Mouse (Mus musculus): Measurements from ENCODE around the gene Setd3. TPM values are rescaled to one million over a fixed set of nuclear protein-coding genes. Genes with fewer than 3 reads are reported as not detected.

Gene Setd3
- polyA plus RNA-seq, 1 experiment from 2014 or later = 70.6 TPM

DNA sequence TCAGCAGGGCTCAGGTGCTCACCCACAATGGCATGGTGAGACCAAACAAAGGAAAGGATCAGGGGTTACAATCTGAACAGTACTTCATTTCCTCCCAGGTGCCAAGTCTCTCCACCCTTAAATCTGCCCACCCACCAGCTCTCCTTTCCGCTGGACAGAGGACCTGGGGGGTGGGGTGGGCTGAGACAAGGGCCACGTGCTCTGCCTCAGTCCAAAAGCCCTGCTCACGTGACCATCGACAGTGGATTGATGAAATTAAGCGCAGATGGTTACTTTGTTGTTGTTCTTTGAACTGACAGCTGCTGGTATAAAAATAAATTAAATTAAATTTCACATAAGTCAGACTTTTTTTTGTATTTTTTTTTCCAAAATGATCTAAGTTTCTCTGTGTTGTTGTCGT, 109.6 kb downstream of the Setd3 start:
- WGBS = 76% methylated on average over 6 of the region's 6 CpGs

DNA sequence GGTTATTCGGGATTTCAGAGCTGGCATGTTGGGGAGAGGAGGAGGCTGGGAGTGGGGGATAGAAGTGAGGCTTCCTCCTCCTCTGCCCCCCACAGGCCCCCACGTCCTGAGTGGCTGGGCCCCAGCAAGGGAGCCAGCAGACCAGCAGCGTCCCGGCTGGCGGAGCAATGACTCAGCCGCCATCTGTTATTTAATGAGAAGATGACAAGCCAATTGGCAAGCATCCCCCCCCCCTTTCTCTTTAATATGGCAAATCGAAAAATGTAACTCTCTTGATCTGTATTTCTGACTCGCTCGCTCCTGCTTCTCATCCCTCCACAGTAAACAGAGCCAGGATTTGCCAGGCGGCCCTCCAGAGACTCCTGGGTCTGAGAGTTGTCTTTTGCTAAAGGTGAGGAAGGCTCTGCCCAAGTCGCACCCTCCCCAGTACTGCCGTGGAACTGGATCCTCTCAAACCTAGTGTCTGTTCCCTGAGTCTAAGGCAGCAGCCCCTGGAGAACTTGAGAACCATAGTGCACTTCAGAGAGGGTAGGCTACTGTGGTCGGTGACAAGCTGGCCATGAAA, 111.2 kb downstream of the Setd3 start:
- H3K9me3 ChIP-seq (replicated peaks) = no peaks in the 10 kb centered on the region

More for the DNA sequence above, 109.6 kb downstream of the Setd3 start:
- H3K9ac ChIP-seq = no peak overlapping the region
- no peaks in the 10 kb centered on the region for H3K36me3 ChIP-seq
- no peak overlapping the region for H3K27ac ChIP-seq
- no peak overlapping the region for H3K4me3 ChIP-seq
- H3K27me3 ChIP-seq = no peaks in the 10 kb centered on the region
- H3K4me2 ChIP-seq = no peak overlapping the region
- H3K9me3 ChIP-seq (replicated peaks) = no peaks in the 10 kb centered on the region
- no peak for ATAC-seq (replicated peaks; ENCODE audit: insufficient number of reproducible peaks, insufficient read depth, low FRiP score, low read depth)
- H3K4me1 ChIP-seq (replicated peaks) = peaks cover 6% of the 10 kb centered on the region

DNA sequence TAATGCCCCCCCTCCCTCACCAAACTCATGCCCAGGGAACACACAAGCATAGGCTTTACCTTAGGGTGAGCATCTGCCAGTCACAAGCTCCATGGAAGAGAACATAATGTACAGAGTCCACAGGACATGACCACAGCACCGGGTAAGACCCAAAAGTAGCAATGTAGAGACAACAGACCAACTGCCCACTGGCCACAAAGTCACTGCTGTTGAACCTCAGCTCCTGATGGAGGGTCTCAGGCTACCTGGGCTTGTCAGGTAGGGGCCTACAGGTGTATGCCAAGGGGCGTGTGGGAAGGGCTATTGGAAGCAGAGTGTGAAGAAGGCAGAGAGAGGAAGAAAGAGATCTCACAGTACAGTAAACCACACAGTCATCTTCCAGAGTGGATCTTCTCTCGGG, 111.9 kb downstream of the Setd3 start:
- H3K4me3 ChIP-seq = no peak overlapping the region
- WGBS = 89% methylated on average over 3 of the region's 3 CpGs
- H3K9ac ChIP-seq = no peak overlapping the region
- no peak for ATAC-seq (replicated peaks; ENCODE audit: insufficient number of reproducible peaks, insufficient read depth, low FRiP score, low read depth)
- peaks cover 6% of the 10 kb centered on the region for H3K4me1 ChIP-seq (replicated peaks)
- no peak overlapping the region for H3K27ac ChIP-seq
- H3K4me2 ChIP-seq = no peak overlapping the region
- H3K9me3 ChIP-seq (replicated peaks) = no peaks in the 10 kb centered on the region
- H3K27me3 ChIP-seq = no peaks in the 10 kb centered on the region
- no peaks in the 10 kb centered on the region for H3K36me3 ChIP-seq

More for the DNA sequence above, 111.2 kb downstream of the Setd3 start:
- no peaks in the 10 kb centered on the region for H3K27me3 ChIP-seq
- no peak overlapping the region for H3K4me2 ChIP-seq
- H3K4me1 ChIP-seq (replicated peaks) = peaks cover 6% of the 10 kb centered on the region
- no peak overlapping the region for H3K4me3 ChIP-seq
- no peaks in the 10 kb centered on the region for H3K36me3 ChIP-seq
- ATAC-seq (replicated peaks; ENCODE audit: insufficient number of reproducible peaks, insufficient read depth, low FRiP score, low read depth) = no peak
- WGBS = 69% methylated on average over 13 of the region's 13 CpGs
- H3K9ac ChIP-seq = no peak overlapping the region
- no peak overlapping the region for H3K27ac ChIP-seq

DNA sequence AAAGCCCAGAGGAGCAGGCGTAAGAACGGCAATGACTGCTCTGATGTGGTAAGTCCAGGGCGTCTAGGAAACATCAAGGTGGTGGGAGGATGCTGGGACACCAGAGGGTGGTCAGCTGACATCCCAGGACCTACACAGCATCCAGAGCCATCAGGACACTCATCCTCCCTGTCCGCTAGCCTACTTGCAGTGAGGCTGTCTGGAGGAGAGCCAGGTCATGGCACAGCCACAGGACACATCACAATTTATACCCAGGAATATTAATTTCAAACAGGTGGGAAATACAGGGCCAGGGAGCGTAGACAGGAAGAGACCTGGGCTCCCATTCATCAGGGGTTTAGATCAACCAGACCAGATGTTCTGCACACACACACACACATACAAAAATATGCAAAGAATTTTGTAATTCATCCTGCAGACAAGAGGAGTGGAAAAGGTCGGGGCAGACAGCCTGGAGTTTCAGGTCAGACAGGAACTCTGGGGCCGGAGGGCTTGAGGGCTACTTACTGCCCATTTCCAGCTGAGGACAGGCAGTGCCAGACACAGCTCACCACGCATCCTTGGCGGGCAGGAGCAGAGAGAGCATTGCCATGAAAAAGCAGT, 114.6 kb downstream of the Setd3 start:
- no peaks in the 10 kb centered on the region for H3K36me3 ChIP-seq

DNA sequence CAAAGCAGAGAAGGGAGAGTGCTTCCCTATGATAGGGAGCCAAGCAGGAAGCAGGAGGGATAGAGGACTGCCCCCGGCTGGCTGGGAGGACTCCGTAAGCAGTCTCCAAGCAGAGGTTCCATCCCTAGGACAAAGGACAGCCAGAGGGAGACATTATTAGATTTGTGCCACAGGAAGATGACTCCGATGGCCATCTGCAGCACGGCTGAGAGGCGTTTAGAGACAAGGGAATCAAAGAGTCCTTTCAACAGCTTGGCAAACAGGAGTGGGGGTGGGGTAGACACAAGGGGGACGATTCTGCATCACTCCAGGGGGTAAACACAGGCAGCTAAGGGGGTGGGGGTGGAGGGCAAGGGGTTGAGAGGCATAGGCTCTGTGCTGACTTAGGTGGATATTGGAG, 115.1 kb downstream of the Setd3 start:
- no peak overlapping the region for H3K4me3 ChIP-seq

More for the DNA sequence above, 114.6 kb downstream of the Setd3 start:
- Histone ChIP-seq H3K27me3 (no peaks in the 10 kb centered on the region), H3K4me1 (replicated peaks) (no peaks in the 10 kb centered on the region), H3K27ac (no peak overlapping the region), H3K9me3 (replicated peaks) (no peaks in the 10 kb centered on the region), H3K9ac (no peak overlapping the region), H3K4me3 (no peak overlapping the region), H3K4me2 (no peak overlapping the region)
- ATAC-seq (replicated peaks; ENCODE audit: insufficient number of reproducible peaks, insufficient read depth, low FRiP score, low read depth) = no peak
- WGBS = 58% methylated on average over 9 of the region's 9 CpGs

DNA sequence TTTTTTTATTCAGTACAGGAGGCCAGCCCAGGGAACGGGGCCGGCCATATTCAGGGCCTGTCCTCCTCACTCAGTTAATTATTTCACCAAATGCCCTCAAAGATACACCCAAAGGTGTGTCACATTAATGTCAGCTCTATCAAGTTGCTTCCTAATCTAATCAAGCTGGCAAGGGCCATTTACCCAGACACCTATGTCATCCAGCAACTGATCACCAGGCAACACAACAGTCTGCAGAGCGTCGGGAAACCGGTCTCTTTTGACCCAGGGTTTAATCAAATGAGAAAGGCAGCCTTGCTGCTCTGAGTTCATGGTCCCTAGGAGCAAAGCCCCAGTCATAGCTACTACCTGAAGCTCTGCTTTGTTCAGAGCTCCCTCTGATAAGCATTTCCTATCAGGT, 117.0 kb downstream of the Setd3 start:
- no peaks in the 10 kb centered on the region for H3K4me1 ChIP-seq (replicated peaks)

More for the DNA sequence above, 115.1 kb downstream of the Setd3 start:
- H3K36me3 ChIP-seq = no peaks in the 10 kb centered on the region
- 25% methylated on average over 6 of the region's 6 CpGs for WGBS
- no peak overlapping the region for H3K4me2 ChIP-seq
- H3K4me1 ChIP-seq (replicated peaks) = no peaks in the 10 kb centered on the region
- no peak overlapping the region for H3K27ac ChIP-seq
- no peak overlapping the region for H3K9ac ChIP-seq
- no peaks in the 10 kb centered on the region for H3K9me3 ChIP-seq (replicated peaks)
- H3K27me3 ChIP-seq = no peaks in the 10 kb centered on the region
- no peak for ATAC-seq (replicated peaks; ENCODE audit: insufficient number of reproducible peaks, insufficient read depth, low FRiP score, low read depth)

DNA sequence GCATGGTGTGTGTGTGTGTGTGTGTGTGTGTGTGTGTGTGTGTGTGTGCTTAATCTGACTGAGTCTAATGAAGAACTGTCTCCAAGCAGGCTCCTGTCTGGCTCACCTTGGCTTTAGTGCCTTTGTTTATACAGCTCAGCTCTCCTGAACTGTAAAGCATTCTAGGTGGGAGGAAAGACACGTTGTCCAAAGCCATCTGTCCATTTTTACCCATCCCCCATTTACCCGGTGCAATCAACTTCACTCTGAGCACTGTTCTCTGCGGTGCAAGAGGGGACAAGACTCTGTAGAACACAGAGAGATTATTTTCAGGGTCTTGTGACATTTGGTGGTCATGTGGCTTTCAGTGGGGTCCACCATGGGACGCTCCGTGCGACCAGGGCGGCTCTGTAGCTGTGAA, 117.5 kb downstream of the Setd3 start:
- no peak overlapping the region for H3K4me2 ChIP-seq
- no peak overlapping the region for H3K4me3 ChIP-seq
- no peaks in the 10 kb centered on the region for H3K4me1 ChIP-seq (replicated peaks)
- ATAC-seq (replicated peaks; ENCODE audit: insufficient number of reproducible peaks, insufficient read depth, low FRiP score, low read depth) = no peak
- H3K9me3 ChIP-seq (replicated peaks) = no peaks in the 10 kb centered on the region
- H3K9ac ChIP-seq = no peak overlapping the region
- no peaks in the 10 kb centered on the region for H3K36me3 ChIP-seq
- H3K27ac ChIP-seq = no peak overlapping the region
- 80% methylated on average over 7 of the region's 7 CpGs for WGBS
- H3K27me3 ChIP-seq = no peaks in the 10 kb centered on the region

More for the DNA sequence above, 117.0 kb downstream of the Setd3 start:
- H3K27me3 ChIP-seq = no peaks in the 10 kb centered on the region
- H3K36me3 ChIP-seq = no peaks in the 10 kb centered on the region
- 55% methylated on average over 5 of the region's 5 CpGs for WGBS
- H3K4me3 ChIP-seq = no peak overlapping the region
- H3K4me2 ChIP-seq = no peak overlapping the region
- no peaks in the 10 kb centered on the region for H3K9me3 ChIP-seq (replicated peaks)
- no peak overlapping the region for H3K9ac ChIP-seq
- ATAC-seq (replicated peaks; ENCODE audit: insufficient number of reproducible peaks, insufficient read depth, low FRiP score, low read depth) = no peak
- H3K27ac ChIP-seq = no peak overlapping the region

Other genes with a start within 250 kb of the Setd3 start
- 4.6 and 9.3 TPM in 2 replicates for gene Bcl11b, start 175.7 kb downstream of the Setd3 start, polyA plus RNA-seq (2015; fragmentation: Nextera tagmentation; extraction: Ambion mirVana)
- 1.5 and 2.2 TPM in 2 replicates for gene Ccnk, start 265 bp upstream of the Setd3 start, polyA plus RNA-seq (2015; fragmentation: Nextera tagmentation; extraction: Ambion mirVana)
- 4.7 and 5.7 TPM in 2 replicates for gene Ccdc85c, start 96.1 kb upstream of the Setd3 start, polyA plus RNA-seq (2015; fragmentation: Nextera tagmentation; extraction: Ambion mirVana)
- gene Hhipl1, start 127.0 kb upstream of the Setd3 start, polyA plus RNA-seq (2015; fragmentation: Nextera tagmentation; extraction: Ambion mirVana) = 1.0 TPM in 2 replicates
- 5.6 and 6.2 TPM in 2 replicates for gene Cyp46a1, start 155.1 kb upstream of the Setd3 start, polyA plus RNA-seq (2015; fragmentation: Nextera tagmentation; extraction: Ambion mirVana)
- gene Eml1, start 191.6 kb upstream of the Setd3 start, polyA plus RNA-seq (2015; fragmentation: Nextera tagmentation; extraction: Ambion mirVana) = 62.5 and 76.6 TPM in 2 replicates